Mouse (Mus musculus) cerebellum, adult 2 months (tissue): ENCODE data around the gene Ighmbp2. TPM values are rescaled to one million over a fixed set of nuclear protein-coding genes. Genes with fewer than 3 reads are reported as not detected.
"Not testable (repeated sequence)": the region's sequence is repeated elsewhere in the genome, so short reads cannot be mapped to it uniquely, and the experiment has no call there.

Experiments used
- DNase-seq, 2 experiments: peaks; one replicate each; pipeline ENCODE4 v3.0.0; 2021
- H3K27ac ChIP-seq: fragments of 200-500 bp; 2 replicates; pipeline ENCODE4 v1.5.1; 2012; ENCODE audit warnings: low read length, control low read depth, inconsistent platforms; ENCODE audit not compliant: insufficient read depth
- H3K27me3 ChIP-seq: fragments of 200-500 bp; 2 replicates; pipeline ENCODE4 v1.6.1; 2012; ENCODE audit warnings: inconsistent platforms, mild to moderate bottlenecking, low read length, moderate library complexity; ENCODE audit not compliant: control insufficient read depth, insufficient read depth
- H3K4me1 ChIP-seq: fragments of 200-500 bp; 2 replicates; pipeline ENCODE4 v1.6.1; 2011; ENCODE audit warnings: low read length; ENCODE audit not compliant: control insufficient read depth, insufficient read depth
- H3K4me3 ChIP-seq: fragments of 200-500 bp; replicated peaks from 2 replicates; pipeline ENCODE3; 2011; ENCODE audit warnings: mild to moderate bottlenecking, low read depth, low read length, control low read depth; ENCODE audit not compliant: insufficient read depth
- CTCF ChIP-seq: fragments of 200-500 bp; IDR thresholded peaks from 2 replicates; pipeline ENCODE4 v1.5.1; 2011; ENCODE audit warnings: low read depth, mild to moderate bottlenecking, control low read depth, low read length, moderate library complexity, borderline replicate concordance; ENCODE audit not compliant: insufficient read depth
- POLR2A ChIP-seq: fragments of 200-500 bp; IDR thresholded peaks from 2 replicates; pipeline ENCODE4 v1.6.1; 2011; ENCODE audit warnings: low read length, control low read depth, borderline replicate concordance; ENCODE audit not compliant: insufficient read depth
- WGBS: fragments of 180-500 bp; shearing (Covaris S2); methylation state at CpG from one replicate; pipeline ENCODE4 v1.1.7; 2018; 5-methylcytosine and 5-hydroxymethylcytosine counted together
- polyA plus RNA-seq: library from polyadenylated mRNA; depleted of rRNA; stranded (reverse); fragments of >200 nt; gene quantifications from 2 replicates; pipeline ENCODE4 v1.2.3, GENCODE M21; 2012; rRNA removed

The Ighmbp2 gene
- polyA plus RNA-seq, 1 experiment, result 9.2 TPM

DNA sequence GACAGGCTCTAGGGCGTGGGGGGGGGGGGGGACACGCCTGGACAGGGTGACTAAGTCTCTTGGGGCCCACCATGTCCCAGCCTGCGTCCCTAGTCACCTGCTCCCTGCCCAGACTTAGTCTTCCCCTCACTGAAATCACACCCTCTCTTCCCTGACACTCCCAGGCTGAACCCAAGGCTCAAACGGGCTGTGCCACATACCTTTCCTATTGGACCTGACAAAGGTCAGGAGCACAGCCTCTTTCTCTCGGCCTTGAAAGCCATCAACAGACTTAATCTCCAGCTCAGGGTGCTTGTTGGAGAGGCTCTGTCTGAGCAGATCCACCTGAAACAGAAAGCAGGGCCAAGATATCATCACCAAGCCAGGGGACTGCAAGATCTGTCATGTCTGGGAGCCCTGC, 16.7 kb downstream of the Ighmbp2 start:
- Histone ChIP-seq H3K4me3 (no peak overlapping the region), H3K27me3 (no peaks in the 10 kb centered on the region), H3K27ac (no peak overlapping the region), H3K4me1 (peaks cover 5% of the 10 kb centered on the region; the same call in 1 of the 2 replicates)
- no peak for DNase-seq
- TF ChIP-seq CTCF (no peak), POLR2A (no peak)
- WGBS, result 83% methylated on average over 5 of the region's 5 CpGs

DNA sequence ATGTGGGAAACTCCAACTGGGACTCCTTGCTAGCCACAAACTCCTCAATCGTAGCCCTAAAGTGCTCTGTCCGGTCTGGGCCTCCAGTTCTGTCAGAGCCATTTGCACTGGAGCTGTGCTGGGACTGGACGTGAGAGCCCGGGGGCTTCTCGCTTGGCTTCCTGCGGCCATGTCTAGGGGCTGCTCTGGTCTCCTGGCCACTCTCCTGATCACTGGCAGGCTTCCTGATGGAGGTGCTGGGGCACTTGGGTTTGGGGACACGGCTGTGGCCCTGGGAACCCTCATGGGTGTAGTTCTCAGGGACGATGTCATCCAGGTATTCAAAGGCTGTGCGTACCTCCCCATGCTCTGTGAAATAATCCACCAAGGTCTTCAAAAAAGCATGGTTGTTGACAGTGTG, 17.6 kb downstream of the Ighmbp2 start:
- Histone ChIP-seq H3K27me3 (no peaks in the 10 kb centered on the region), H3K4me1 (peaks cover 5% of the 10 kb centered on the region; the same call in 1 of the 2 replicates), H3K27ac (no peak overlapping the region), H3K4me3 (no peak overlapping the region)
- DNase-seq, result peak in 1 of 2 experiments; percentile 4
- WGBS, result 93% methylated on average over 9 of the region's 9 CpGs
- TF ChIP-seq CTCF (no peak), POLR2A (no peak)

DNA sequence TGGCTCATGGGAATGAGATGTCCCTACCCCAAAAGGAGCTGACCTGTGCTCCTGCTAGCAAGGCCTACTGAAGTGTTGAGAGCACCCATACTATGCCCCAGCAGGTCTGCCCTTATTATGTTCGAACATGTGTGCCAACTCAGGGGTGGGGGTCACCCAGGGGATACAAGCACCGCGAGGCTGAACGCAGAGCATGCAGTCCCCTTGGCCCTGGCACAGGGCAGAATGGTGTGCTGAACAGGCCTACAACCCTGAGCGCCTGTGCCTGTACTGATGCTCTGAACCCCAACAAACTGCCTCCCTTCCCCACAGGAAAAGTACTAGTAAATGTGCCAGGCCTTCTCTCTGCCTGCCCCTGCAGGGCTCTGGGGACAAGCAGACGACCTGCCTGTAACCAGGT, 18.5 kb downstream of the Ighmbp2 start:
- no peak overlapping the region for H3K4me3 ChIP-seq
- no peak overlapping the region for H3K27ac ChIP-seq
- peaks cover 5% of the 10 kb centered on the region; the same call in 1 of the 2 replicates for H3K4me1 ChIP-seq
- TF ChIP-seq POLR2A, result no peak
- TF ChIP-seq CTCF, result no peak
- peak in 1 of 2 experiments; percentile 3 for DNase-seq
- H3K27me3 ChIP-seq, result no peaks in the 10 kb centered on the region
- WGBS, result 92% methylated on average over 6 of the region's 6 CpGs

DNA sequence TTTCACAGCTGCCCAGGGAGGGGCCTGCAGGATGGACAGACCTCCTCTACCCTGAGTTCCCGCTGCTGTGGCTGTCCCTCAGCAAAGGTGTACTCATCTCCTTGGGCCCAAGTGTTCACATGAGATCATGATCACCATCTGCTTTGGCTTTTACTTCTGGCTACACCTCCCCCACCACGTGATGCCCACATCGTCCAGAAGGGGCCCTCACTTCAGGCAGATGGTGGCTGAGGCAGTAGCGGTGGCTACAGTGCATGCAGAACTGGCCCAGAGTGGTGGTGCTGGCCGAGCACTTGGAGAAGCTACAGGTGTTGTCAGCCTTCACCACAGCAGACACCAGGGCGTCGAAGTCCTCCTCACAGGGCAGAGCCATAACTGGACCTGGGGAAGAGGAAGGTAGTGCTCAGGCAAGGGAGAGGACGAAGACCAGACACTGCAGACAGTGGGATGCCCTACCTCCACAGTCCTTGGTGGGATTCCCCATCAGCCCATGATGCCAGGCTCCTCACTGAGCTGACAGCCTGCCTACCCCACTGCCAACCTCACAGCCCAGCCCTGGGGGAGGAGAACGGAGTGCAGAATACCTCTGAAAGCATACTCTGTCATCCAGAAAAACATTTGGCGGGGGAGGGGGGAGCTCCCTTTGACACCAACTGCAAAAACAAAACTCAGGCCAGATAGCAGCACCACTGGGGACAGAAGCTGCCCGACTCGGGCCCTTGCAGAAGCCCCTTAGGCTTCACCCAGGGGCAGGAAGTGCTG, 20.9 kb downstream of the Ighmbp2 start:
- WGBS, result 41% methylated on average over 12 of the region's 12 CpGs

GRCm38 (mm10) chr19:3261336-3261735, 21.5 kb downstream of the Ighmbp2 start:
- no peak overlapping the region for H3K27ac ChIP-seq
- DNase-seq, result no peak
- no peak overlapping the region for H3K4me3 ChIP-seq
- peaks cover 5% of the 10 kb centered on the region; the same call in 1 of the 2 replicates for H3K4me1 ChIP-seq
- WGBS, result 87% methylated on average over 7 of the region's 7 CpGs
- H3K27me3 ChIP-seq, result no peaks in the 10 kb centered on the region
- TF ChIP-seq POLR2A (no peak), CTCF (no peak)

More for the DNA sequence above, 20.9 kb downstream of the Ighmbp2 start:
- H3K27ac ChIP-seq, result no peak overlapping the region
- no peak overlapping the region for H3K4me3 ChIP-seq
- no peak for DNase-seq
- H3K27me3 ChIP-seq, result no peaks in the 10 kb centered on the region
- peaks cover 5% of the 10 kb centered on the region; the same call in 1 of the 2 replicates for H3K4me1 ChIP-seq
- TF ChIP-seq POLR2A (no peak), CTCF (no peak)

DNA sequence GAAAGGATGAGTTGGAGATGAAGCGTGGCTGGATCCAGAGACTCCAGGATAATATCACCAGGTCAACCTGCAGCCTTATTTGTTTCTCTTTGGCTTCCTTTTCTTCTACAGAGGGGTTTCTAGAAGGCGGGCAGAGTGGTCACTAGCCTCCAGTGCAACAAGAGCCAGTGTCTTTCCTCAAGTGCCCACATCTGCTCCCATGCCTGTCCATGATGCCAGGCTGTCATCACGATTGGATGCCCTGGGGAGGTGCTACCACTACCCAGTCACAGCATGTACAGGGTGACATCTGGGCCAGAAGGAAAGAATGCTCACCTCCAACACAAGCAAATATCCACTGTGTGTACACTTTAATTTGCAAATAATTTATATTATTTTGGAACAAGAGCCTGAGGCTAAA, 22.2 kb downstream of the Ighmbp2 start:
- Histone ChIP-seq H3K4me1 (peaks cover 5% of the 10 kb centered on the region; the same call in 1 of the 2 replicates), H3K27ac (no peak overlapping the region), H3K4me3 (no peak overlapping the region), H3K27me3 (no peaks in the 10 kb centered on the region)
- TF ChIP-seq POLR2A (no peak), CTCF (no peak)
- no peak for DNase-seq
- 89% methylated on average over 3 of the region's 3 CpGs for WGBS

GRCm38 (mm10) chr19:3260016-3260415, 22.8 kb downstream of the Ighmbp2 start:
- no peak for TF ChIP-seq POLR2A
- TF ChIP-seq CTCF, result no peak
- Histone ChIP-seq H3K27ac (no peak overlapping the region), H3K27me3 (no peaks in the 10 kb centered on the region), H3K4me3 (no peak overlapping the region), H3K4me1 (peaks cover 5% of the 10 kb centered on the region; the same call in 1 of the 2 replicates)
- 93% methylated on average over 8 of the region's 8 CpGs for WGBS
- DNase-seq, result no peak

- H3K27me3 ChIP-seq, H3K4me1 ChIP-seq, H3K4me3 ChIP-seq, DNase-seq, H3K27ac ChIP-seq: not testable (repeated sequence)
- 72% methylated on average over 4 of the region's 6 CpGs for WGBS
Measured at GRCm38 (mm10) chr19:3225261-3225660, 57.6 kb downstream of the Ighmbp2 start.

GRCm38 (mm10) chr19:3214937-3215336, 67.9 kb downstream of the Ighmbp2 start:
- 70% methylated on average over 1 of the region's 1 CpGs for WGBS
- not testable (repeated sequence) for H3K27ac ChIP-seq, H3K27me3 ChIP-seq

More at GRCm38 (mm10) chr19:3214937-3215336, 67.9 kb downstream of the Ighmbp2 start:
- DNase-seq, H3K4me3 ChIP-seq, H3K4me1 ChIP-seq: not testable (repeated sequence)

Other genes with a start within 250 kb of the Ighmbp2 start
- gene Mrpl21, start 116 bp downstream of the Ighmbp2 start, polyA plus RNA-seq, result 56.6 and 61.3 TPM in 2 replicates
- gene Cpt1a, start 39.3 kb upstream of the Ighmbp2 start, polyA plus RNA-seq, result 22.2 and 24.1 TPM in 2 replicates
- 0.13 and 0.15 TPM in 2 replicates for gene Tesmin, start 105.8 kb upstream of the Ighmbp2 start, polyA plus RNA-seq
- 6.7 and 7.1 TPM in 2 replicates for gene Gal, start 131.5 kb upstream of the Ighmbp2 start, polyA plus RNA-seq